Mouse (Mus musculus) c-Kit-positive CD71-positive TER-119-positive erythroid progenitor cells, embryonic 14.5 days (primary cell): ENCODE measurements around the gene Gale.

Experiments used
- DNase-seq: peaks from one replicate; pipeline ENCODE4 v3.0.0-alpha.2; 2013; ENCODE audit warnings: low spot score

Gale gene

DNA sequence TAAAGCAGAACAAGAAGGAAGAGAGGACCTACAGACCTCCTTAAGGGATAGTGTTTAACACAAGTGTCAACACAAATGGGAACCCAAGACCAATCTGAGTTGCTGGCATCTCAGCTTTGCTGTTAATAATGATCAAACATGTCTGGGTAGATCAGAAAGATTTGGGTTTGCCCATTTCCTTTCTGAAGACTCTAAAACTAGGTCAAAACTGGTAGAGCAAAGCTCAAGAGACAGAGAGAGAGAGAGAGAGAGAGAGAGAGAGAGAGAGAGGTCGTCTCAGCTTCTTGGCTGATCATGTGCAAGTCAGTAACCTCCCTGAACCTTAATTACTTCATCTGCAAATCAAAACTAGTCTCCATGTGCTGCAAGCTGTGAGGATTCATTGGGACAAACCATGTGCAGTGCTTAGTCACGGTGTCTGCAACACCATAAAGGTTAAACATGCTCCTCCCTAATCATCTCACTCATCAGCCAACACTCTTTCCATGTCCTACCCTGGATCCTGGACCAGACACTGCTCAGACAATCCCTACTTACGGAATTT, 52.6 kb downstream of the Gale start:
- no peak for DNase-seq
